Mouse (Mus musculus) G1E (cell line): ENCODE data around the gene Gm10382. TPM values are rescaled to one million over a fixed set of nuclear protein-coding genes. Genes with fewer than 3 reads are reported as not detected.
"Not testable (repeated sequence)": the region's sequence is repeated elsewhere in the genome, so short reads cannot be mapped to it uniquely, and the experiment has no call there.

Experiments
- ATAC-seq: 2 replicates; pipeline ENCODE4 v1.8.0; 2016; ENCODE audit warnings: mild to moderate bottlenecking; ENCODE audit not compliant: insufficient number of reproducible peaks, poor library complexity, low FRiP score, severe bottlenecking; ENCODE audit errors: extremely low read depth
- DNase-seq: peaks from one replicate; pipeline ENCODE4 v3.0.0; 2012; ENCODE audit warnings: low spot score
- H3K27me3 ChIP-seq: 2 replicates; pipeline ENCODE4 v1.6.1; 2012; ENCODE audit warnings: mild to moderate bottlenecking, low read length, inconsistent platforms; ENCODE audit not compliant: insufficient read depth
- H3K36me3 ChIP-seq: replicated peaks from 2 replicates; pipeline ENCODE3; 2012; ENCODE audit warnings: mild to moderate bottlenecking, inconsistent platforms
- H3K4me1 ChIP-seq: 2 replicates; pipeline ENCODE4 v1.6.1; 2012; ENCODE audit warnings: low read depth, low read length, inconsistent platforms, mixed read lengths; ENCODE audit not compliant: insufficient read depth
- H3K4me3 ChIP-seq: 2 replicates; pipeline ENCODE4 v1.5.1; 2012; ENCODE audit warnings: low read depth, mild to moderate bottlenecking, inconsistent platforms, low read length, moderate library complexity, mixed read lengths
- H3K9me3 ChIP-seq: replicated peaks from 2 replicates; pipeline ENCODE4 v1.6.1; 2012; ENCODE audit warnings: inconsistent platforms
- CTCF ChIP-seq: IDR thresholded peaks from 2 replicates; pipeline ENCODE4 v1.5.1; 2012; ENCODE audit warnings: low read depth, low read length, inconsistent platforms, mixed read lengths
- GATA1 ChIP-seq: IDR thresholded peaks from 2 replicates; pipeline ENCODE4 v1.6.1; 2012; ENCODE audit warnings: borderline replicate concordance, low read length, inconsistent platforms, mixed read lengths
- GATA2 ChIP-seq: IDR thresholded peaks from 2 replicates; pipeline ENCODE4 v1.6.1; 2012; ENCODE audit warnings: low read depth, low read length, inconsistent platforms, borderline replicate concordance
- POLR2AphosphoS5 ChIP-seq: IDR thresholded peaks from 2 replicates; pipeline ENCODE4 v1.6.1; 2012; ENCODE audit warnings: low read depth, low read length, inconsistent platforms; ENCODE audit not compliant: insufficient replicate concordance
- TAL1 ChIP-seq: conservative IDR thresholded peaks from 2 replicates; pipeline ENCODE4 v1.6.1; 2012; ENCODE audit warnings: low read depth, low read length, inconsistent platforms, mixed read lengths
- polyA plus RNA-seq: library from polyadenylated mRNA; stranded (reverse); fragments of >175 nt; gene quantifications from 2 replicates; pipeline ENCODE4 v1.2.3, GENCODE M21; 2012
- total RNA-seq, 2 experiments: library from RNA; stranded (forward) in 1 of 2; stranded (reverse) in 1 of 2; fragments of 200-1000 nt in 1 of 2; fragments of >200 nt in 1 of 2; fragmentation: Nextera tagmentation in 1 of 2; gene quantifications; 2 replicates each; pipeline ENCODE4 v1.2.3; 2014 to 2017

Gene Gm10382
- total and polyA plus RNA-seq, 3 experiments, result 0.22 TPM; not detected in 2

GRCm38 (mm10) chr5:125385215-125385940, 3.7 kb upstream of the Gm10382 start:
- no peak overlapping the region for H3K4me3 ChIP-seq
- TF ChIP-seq POLR2AphosphoS5, result no peak
- no peak for TF ChIP-seq GATA2
- no peak for TF ChIP-seq CTCF
- TF ChIP-seq TAL1, result no peak
- TF ChIP-seq GATA1, result no peak
- peaks cover 56% of the 10 kb centered on the region for H3K36me3 ChIP-seq
- H3K9me3 ChIP-seq, result no peaks in the 10 kb centered on the region
- H3K4me1 ChIP-seq, result peaks cover 22% of the 10 kb centered on the region
- DNase-seq (no peak), ATAC-seq (no peak)
- H3K27me3 ChIP-seq, result no peaks in the 10 kb centered on the region

GRCm38 (mm10) chr5:125387295-125387694, 1.8 kb upstream of the Gm10382 start:
- not testable (repeated sequence) for ATAC-seq, H3K9me3 ChIP-seq, H3K4me3 ChIP-seq, H3K27me3 ChIP-seq, DNase-seq
- Histone ChIP-seq H3K4me1 (peaks cover 35% of the 10 kb centered on the region), H3K36me3 (peaks cover 49% of the 10 kb centered on the region)

DNA sequence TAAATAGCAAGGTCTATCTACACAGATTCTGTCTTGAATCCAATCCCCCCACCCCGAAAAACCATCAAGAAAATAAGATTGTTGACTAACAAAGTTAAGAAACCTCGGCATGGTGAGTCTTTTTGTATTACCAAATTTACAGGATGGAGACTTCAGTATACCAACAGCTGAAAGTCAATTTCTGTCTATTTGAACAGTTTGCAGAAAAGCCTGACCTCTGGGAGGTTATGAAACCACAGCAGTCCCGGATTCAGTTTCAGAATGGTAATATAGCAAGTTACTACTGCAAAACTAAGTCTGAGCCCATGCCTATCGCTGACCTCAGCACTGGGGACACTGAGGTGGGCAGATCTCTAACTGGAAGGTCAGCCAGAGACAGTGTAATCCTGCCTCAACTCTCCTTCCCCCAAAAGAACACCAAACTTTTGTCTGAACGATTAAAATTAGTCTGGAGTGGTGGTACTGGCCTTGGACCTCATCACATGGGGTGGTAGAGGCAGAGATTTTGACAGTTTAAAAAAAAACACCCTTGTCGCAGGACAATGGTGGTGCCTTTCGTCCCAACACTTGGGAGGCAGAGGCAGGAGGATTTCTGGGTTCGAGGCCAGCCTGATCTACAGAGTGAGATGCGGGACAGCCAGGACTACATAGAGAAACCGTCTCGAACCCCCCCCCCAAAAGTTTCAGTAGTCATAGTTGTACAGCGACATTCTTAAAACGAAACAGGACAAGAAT, 597 bp upstream of the Gm10382 start:
- no peak for ATAC-seq
- Histone ChIP-seq H3K36me3 (peaks cover 38% of the 10 kb centered on the region), H3K9me3 (no peaks in the 10 kb centered on the region), H3K27me3 (no peaks in the 10 kb centered on the region), H3K4me3 (peak overlapping the region; percentile 98), H3K4me1 (peaks cover 42% of the 10 kb centered on the region)
- no peak for TF ChIP-seq TAL1
- no peak for TF ChIP-seq CTCF
- no peak for DNase-seq

DNA sequence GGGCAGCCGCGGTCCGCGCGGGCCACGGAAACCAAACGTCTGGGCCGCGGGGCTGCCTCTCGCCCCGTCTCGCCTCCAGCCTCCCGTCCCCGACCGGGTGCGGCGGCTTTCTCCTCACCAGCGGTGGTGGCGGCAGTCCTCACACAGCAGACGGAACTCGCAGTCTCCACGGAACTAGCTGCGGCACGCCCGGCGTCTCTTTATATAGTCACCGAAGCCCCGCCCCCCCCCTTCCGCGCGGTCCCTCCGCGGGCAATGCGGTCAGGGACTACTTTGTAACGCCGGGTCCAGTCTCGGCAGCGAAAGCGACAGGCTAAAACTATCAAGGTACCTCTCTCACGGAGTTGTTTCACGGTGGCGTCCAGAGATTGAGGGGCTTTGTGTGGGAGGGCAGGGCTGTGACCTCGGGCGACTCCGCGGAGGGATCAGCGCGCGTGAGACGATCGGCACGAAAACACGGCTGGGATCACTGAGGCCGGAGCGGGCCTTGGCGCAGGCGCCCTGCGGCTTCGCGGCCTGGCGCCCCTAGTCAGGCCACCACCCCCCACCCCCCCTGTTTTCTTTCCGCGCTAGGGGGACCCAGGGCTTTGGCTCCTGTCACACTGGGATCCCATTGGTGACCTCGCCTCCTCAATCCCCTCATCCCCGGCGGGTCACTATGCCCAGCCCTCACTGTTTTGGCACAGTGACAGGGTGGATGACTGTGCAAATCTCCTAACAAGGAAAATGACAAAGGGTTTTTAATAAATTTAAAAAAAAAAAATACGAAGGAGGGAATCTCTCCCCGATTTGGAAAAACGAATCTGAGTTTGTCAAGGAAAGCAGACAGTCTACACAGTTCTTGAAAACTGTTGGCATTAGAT, 688 bp downstream of the Gm10382 start, which contains the start of gene Ubc:
Gene Ubc, minus strand, starts transcription at position 624 of the 863 bp plus-strand sequence.
- Histone ChIP-seq H3K4me3 (peak within 1 kb of the TSS; percentile 98), H3K36me3 (peaks cover 26% of the 10 kb centered on the region), H3K9me3 (no peaks in the 10 kb centered on the region), H3K27me3 (no peaks in the 10 kb centered on the region), H3K4me1 (peaks cover 48% of the 10 kb centered on the region)
- DNase-seq (peak; percentile 89), ATAC-seq (0 out of 2 replicates have a peak, but pooled peaks have one; percentile 17)
- TF ChIP-seq GATA2, result no peak
- no peak for TF ChIP-seq GATA1
- no peak for TF ChIP-seq TAL1
- TF ChIP-seq POLR2AphosphoS5, result peak; percentile 98; the same call in 1 of the 2 replicates
- TF ChIP-seq CTCF, result no peak

- Histone ChIP-seq H3K36me3 (peaks cover 14% of the 10 kb centered on the region), H3K4me1 (peaks cover 49% of the 10 kb centered on the region), H3K9me3 (no peaks in the 10 kb centered on the region), H3K4me3 (no peak overlapping the region), H3K27me3 (no peaks in the 10 kb centered on the region)
- no peak for ATAC-seq
- TF ChIP-seq TAL1 (no peak), POLR2AphosphoS5 (no peak), GATA1 (no peak)
- DNase-seq, result no peak
These were observed 1.9 kb downstream of the Gm10382 start for GRCm38 (mm10) chr5:125390906-125391477.

DNA sequence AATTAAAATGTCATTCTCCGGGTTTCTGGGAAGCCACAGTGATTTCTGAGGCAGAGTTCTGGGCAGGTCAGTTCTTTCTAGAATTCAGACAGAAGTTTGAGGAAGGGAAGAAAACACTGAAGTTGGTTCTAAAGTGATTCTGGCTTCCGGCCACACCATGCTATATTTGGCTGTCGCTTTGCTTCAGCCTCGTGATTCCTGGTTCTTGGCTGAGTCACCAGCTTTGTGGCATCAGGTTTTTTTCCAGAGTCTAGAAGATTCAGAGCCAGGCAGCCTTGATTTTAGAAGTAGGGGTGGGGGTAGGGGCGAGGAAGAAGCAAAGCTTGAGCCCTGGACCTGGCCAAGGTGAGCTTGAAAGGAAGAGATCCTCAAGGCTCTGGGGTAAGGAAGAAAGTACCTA, 2.5 kb downstream of the Gm10382 start:
- DNase-seq, result no peak

DNA sequence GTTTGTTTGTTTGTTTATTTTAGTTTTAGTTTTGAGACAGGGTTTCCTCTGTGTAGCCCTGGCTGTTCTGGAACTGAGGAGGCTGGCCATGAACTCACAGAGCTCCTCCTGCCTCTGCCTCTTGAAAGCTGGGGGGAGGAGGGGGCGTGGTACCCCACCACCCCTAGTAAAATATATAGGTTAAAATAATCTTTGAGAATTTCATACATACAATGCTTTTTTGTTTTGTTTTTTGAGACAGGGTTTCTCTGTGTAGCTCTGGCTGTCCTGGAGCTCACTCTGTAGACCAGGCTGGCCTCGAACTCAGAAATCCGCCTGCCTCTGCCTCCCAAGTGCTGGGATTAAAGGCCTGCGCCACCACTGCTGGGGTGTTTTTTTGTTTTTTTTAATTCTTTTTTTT, 3.1 kb downstream of the Gm10382 start:
- H3K4me1 ChIP-seq, result peaks cover 49% of the 10 kb centered on the region
- not testable (repeated sequence) for ATAC-seq, H3K27me3 ChIP-seq, H3K9me3 ChIP-seq, H3K4me3 ChIP-seq, DNase-seq
- peaks cover 13% of the 10 kb centered on the region for H3K36me3 ChIP-seq

More for the DNA sequence above, 2.5 kb downstream of the Gm10382 start:
- Histone ChIP-seq H3K36me3 (peaks cover 13% of the 10 kb centered on the region), H3K4me1 (peaks cover 49% of the 10 kb centered on the region), H3K4me3 (no peak overlapping the region), H3K27me3 (no peaks in the 10 kb centered on the region), H3K9me3 (no peaks in the 10 kb centered on the region)
- ATAC-seq, result no peak
- TF ChIP-seq POLR2AphosphoS5 (no peak), TAL1 (no peak), CTCF (no peak), GATA2 (no peak), GATA1 (no peak)
